Mouse (Mus musculus) cerebellum, postnatal 14 days (tissue): ENCODE results near the gene Wdr49.

Experiments
- DNase-seq, 2 experiments: peaks; one replicate each; pipeline ENCODE4 v3.0.0; 2021; ENCODE audit warnings: mixed read lengths in 2 of 2

Wdr49 gene

DNA sequence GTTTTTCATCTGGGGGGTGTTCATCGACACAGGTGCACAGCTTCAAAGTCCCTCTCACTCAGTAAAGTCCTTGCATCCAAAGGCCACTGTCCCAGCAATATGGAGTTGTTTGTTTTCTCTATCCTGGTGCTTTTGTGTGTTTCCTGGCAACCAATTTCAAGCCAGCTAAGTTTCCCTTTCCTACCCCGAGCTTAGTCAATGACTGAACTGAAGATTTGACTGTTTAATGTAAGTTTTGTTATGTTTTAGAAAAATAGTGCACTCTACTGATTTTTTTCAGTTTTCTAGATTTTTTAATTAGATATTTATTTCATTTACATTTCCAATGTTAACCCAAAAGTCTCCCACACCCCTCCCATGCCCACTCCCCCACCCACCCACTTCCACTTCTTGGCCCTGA lies at the start of gene Wdr49:
Wdr49 (minus strand) TSS at position 101 of the 400 bp plus-strand sequence.
- no peak for DNase-seq

DNA sequence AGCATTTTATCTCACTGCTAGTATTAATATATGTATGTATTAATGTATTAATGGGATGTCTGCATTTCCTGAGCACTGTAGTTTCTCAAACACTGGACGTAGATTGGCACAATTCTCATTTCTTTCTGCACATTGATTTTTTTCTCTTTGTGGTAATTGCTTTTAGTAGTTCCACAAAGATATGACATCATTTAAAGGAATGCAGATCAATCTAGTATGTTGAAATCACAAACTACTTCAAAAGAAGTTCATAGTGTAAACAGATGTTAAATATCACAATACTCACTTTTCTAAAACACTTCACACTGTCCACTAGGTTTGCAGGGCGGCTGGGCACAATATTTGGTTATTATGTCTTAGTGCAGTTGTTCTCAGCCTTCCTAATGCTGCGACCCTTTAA lies 49.1 kb upstream of the Wdr49 start:
- no peak for DNase-seq

DNA sequence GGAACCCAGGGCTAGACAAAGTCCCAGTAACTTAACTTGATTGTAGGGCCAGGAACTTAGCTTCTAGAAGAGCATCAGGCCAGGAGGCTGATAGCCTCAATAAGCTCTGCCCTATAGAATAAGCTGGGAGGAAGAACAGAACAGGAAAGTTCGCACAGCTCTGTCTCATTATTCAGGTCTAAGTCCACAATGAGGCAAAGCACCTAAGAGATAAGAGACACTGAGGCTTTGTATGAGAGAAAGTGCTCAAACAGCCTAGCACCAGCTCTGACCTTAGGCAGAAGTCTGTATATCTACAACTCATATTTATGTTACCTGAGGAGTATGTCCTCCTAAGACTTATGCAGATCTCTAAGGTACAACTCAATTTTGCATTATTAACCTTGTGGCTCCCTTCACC lies 40.6 kb upstream of the Wdr49 start:
- no peak for DNase-seq

DNA sequence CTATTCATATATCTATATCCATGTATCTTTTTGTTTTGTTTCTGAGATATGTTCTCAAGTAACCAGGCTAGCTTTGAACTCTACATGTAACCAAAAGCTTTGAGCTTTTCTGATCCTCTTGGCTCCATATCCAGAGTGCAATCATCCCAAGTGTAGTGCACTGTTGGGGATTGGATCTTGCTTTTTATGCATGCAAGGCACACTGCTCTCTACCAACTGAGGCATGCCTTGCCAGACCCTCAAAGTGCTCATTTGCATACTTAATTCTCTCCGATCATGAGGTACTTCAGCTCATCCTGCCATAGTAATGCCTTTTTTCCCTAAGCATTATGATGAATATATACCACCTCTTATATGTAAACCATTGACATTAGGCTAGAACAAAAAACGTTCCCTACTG lies 39.4 kb upstream of the Wdr49 start:
- no peak for DNase-seq

DNA sequence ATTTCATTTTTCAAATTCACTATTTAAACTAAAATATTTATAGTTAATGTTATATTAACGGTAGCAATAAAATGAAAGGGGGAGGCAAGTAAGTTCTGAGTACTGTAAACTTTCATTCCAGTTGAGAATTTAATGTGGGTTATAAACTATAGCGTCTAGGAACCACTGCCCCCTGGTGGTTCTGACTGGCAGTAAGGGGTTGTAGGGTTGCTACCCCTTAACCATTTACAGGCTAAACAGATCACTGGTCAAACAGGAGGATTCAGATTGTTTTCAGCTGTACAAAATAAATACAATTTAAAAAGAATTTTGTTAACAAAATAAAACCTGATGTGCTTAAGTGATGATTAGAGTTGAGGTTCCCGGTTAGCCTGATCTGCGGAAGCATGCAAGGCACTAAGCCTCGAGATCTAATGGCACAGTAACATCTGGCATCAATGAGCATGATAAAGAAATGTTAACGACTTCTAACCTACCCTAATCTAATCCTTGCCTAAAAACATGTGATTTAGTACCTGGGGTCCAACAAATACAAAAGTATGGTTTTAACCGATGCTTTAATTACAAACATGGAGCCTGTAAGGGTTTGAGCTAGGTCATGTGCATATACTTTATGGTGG lies 35.8 kb upstream of the Wdr49 start:
- DNase-seq = peak; percentile 40 to 67

DNA sequence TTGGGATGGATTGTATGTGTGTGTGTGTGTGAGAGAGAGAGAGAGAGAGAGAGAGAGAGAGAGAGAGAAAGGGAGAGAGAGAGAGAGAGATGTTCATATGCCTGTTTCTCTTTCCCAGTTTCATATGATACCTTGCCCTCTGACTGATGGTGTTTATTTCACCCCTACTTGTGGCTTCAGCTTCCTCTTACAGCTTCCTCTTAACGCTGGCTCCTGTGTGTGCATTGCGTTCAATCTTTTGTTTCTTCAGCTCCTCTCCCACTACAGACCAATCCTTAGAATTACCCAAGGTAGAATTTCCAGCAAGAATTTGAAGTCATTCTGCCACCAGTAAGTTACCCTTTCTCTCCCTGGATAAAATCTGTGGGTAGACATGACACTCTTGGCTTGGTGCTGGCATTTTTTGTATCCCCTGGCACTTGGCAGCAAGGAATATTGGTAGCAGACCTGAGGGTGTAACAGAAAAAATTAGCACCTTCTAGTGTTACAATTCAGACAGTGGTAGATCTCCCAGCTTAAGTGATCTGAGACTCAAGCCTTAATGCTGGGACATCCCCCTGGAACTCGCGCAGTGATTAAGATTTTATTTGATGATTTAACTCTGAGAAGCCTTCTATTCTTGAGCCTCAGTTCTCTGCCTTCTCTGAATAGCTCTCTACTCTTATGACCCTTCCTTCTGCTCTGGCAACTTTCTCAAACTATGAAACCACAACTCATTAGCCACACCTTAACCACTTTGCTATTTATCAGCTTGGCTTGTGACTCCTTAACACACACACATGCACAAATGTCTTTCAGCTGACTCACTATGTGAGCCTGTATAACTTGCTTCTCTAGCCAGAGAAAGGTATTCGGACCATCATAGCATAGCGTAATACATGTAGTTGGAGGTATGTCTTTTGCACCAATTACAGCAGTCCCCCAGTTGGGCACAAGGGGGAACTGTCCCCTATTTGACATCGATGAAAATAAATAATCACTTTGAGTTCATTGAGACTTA lies 17.3 kb upstream of the Wdr49 start:
- no peak for DNase-seq

- DNase-seq = no peak
Measured at GRCm38 (mm10) chr3:75492913-75493312, 11.0 kb upstream of the Wdr49 start.

DNA sequence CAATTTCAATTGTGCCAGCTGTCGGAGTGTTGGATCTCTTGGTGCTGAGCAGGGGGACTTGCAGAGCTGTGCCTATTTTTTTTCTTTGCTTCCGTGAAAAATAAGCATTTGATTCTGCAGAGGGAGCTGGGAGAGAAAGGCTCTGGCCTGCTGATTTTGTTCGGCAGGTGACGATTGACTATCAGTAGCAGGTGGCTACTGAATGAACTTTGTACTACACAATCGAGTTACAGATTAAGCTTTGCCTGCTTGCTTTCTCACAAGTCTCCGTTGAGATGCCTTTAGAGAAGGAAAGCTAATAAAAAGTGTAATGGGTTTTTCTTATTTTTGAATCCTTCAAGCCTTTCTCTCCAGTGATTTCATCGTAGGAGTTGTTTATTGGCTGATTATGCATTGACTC lies 6.8 kb downstream of the Wdr49 start:
- no peak for DNase-seq

DNA sequence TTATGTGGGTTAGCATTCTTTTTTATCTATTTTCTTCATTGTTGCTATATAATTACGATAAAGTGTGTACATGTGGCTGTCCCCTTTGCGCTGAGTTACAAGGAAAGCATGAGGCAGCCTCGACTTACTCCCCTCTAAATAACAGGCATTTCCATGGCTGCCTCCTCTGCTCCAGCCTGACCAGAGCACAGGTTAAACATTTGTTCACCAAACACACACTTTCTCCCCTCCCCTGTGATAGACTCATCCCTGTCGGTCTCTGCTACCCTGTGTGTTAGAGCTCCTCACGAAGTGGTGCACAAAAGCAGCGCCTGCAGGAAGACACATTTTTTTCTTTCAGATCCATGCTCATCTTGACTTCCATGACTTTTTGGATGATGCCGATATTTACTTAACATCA lies 7.3 kb downstream of the Wdr49 start:
- DNase-seq = no peak

GRCm38 (mm10) chr3:75468154-75468553 lies 13.8 kb downstream of the Wdr49 start:
- DNase-seq = no peak

DNA sequence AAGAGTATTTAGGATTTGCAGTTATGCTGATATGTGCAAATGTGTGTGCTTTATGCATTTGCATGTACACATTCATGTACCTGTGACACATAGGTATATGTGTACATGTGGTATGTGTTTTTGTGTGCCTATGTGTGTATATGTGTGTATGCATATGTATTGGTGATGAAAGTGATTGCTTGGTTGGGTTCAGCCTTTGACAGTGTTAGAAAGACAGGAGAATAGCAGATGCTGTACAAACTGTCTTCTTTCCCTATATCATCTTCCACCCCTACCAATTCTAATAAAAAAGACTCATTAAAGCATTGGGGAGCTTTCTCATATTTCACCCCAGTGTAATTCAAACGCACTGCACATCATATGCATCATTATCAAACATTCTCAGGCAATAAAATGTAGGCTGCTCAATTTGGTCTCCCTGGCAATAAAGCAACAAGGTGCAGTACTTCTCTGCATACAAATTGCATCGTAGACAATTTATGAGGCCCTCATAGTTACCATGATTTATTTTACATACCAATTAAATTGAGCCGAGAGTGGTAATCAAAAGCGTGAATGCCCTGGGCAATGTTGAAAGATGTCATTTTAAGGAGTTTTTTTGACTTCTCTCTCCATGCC lies 51.3 kb downstream of the Wdr49 start:
- DNase-seq = no peak

- no peak for DNase-seq
Measured at GRCm38 (mm10) chr3:75395918-75396317, 86.0 kb downstream of the Wdr49 start.

GRCm38 (mm10) chr3:75395121-75395895 lies 86.6 kb downstream of the Wdr49 start:
- DNase-seq = no peak

DNA sequence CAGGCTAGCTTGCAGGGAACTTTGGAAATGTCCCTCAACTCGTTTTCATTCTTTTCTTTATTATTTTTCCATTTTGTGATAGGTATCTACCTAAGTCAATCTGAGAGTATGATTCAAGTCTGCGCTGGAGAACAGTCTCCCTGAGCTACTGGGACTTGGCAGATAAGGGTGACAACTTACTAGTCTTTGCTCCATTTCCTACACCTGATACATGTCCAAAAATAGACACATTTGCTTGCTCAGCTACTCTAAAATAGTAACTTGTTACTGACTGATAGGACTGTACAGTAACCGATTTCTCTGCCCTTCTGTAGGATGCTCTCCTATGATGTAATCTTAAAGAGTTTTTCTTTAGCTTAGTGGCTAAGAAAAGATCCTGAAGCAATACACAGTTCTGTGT lies 87.5 kb downstream of the Wdr49 start:
- no peak for DNase-seq

DNA sequence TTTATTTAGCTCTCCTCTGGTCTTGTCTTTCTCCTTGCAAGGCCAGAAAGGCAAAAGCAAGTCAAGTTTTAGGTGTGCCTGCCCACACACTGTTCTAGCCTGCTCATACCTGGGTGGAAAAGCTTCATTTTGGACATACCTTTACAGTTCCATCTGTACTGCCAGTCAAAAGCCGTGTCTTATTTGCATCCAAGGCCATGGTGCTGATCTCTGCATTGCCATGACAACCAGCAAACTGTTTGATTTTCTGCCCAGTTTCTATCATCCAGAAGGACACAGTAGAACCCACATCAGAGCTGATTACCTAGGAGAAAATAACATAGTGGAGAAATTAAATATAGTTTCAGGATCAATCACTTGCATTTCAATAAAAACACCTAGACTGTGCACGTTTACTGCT lies 100.2 kb downstream of the Wdr49 start:
- DNase-seq = peak; percentile 6 to 34

GRCm38 (mm10) chr3:75353972-75354371 lies 128.0 kb downstream of the Wdr49 start:
- DNase-seq = no peak

DNA sequence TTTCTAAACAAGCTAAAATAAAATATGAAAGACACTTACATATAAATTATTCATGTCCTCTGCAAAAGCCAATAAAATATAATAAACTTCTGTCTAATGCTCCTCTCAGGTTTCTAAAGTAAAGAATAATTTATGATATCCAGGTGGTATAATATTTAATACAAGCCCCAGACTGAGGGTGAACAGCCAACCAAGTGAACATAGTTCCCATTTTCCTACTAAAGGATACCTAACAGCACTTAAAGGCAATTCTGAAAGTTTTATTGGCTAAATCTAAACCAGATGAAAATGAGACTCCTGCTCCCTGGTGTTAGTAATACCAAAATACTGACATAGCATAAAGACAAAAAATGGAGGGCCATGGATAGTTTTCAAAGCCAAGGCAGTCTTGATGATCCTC lies 144.8 kb downstream of the Wdr49 start:
- DNase-seq = no peak

DNA sequence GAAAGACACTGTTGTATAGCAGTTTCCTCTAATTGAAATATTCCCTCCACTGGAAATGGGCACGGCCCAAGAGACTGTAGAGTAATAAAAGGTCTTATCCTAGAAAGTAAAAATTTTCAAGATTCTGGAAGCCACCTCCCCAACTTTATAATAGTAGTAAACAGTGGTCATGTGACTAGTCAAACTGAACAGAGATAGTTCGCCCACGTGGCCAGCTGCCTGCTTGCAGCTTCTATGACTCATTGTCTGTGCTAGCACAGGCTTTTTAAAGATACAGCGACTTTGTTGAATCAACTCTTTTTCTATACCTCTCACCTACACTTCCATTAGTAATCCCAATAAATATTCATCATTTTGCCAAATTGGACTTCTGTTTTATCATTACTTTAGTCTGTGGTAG lies 161.0 kb downstream of the Wdr49 start:
- no peak for DNase-seq

GRCm38 (mm10) chr3:75308861-75309260 lies 173.1 kb downstream of the Wdr49 start:
- DNase-seq = no peak

DNA sequence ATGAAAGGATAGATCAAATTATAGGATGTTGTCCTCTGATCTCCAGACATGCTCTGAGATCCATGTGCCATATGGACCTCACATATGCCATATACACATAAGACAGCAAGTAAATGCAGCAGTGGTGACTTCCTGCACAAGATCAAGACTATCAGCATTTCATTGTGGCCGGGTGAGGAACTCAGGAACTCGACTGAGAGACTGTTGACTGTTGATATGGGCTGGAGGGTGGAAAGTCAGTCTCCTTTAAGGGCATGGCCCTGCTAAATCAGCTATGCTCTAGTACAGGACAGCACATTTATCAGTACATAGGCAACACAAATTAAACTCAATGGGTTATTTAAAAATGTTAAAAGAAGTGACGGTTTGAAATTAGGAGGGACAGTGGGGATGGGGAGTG lies 173.7 kb downstream of the Wdr49 start:
- no peak for DNase-seq

DNA sequence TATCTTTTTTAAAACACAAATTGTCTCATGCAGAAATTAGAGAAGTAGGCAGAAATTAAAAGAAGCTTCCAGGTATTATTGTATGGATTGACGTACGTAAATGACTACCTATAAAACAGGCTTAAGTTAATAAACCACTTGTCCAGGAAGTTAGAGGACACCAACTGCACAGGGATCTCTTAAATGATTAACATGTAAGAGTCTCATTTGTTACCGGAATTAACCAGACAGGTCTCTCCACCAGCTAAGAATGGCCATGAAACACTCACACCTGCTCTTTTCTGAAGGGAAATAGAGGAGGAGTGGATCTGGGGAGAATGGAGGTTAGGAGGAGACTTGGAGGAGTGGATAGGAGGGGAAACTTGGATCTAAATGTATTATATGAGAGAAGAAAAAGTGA lies 176.4 kb downstream of the Wdr49 start:
- no peak for DNase-seq

GRCm38 (mm10) chr3:75304621-75305020 lies 177.3 kb downstream of the Wdr49 start:
- DNase-seq = no peak

GRCm38 (mm10) chr3:75301072-75301471 lies 180.9 kb downstream of the Wdr49 start:
- DNase-seq = no peak
